Mouse (Mus musculus): Measurements from ENCODE around the gene Llgl2.
"Not testable (repeated sequence)": the region's sequence is repeated elsewhere in the genome, so short reads cannot be mapped to it uniquely, and the experiment has no call there.

The Llgl2 gene

DNA sequence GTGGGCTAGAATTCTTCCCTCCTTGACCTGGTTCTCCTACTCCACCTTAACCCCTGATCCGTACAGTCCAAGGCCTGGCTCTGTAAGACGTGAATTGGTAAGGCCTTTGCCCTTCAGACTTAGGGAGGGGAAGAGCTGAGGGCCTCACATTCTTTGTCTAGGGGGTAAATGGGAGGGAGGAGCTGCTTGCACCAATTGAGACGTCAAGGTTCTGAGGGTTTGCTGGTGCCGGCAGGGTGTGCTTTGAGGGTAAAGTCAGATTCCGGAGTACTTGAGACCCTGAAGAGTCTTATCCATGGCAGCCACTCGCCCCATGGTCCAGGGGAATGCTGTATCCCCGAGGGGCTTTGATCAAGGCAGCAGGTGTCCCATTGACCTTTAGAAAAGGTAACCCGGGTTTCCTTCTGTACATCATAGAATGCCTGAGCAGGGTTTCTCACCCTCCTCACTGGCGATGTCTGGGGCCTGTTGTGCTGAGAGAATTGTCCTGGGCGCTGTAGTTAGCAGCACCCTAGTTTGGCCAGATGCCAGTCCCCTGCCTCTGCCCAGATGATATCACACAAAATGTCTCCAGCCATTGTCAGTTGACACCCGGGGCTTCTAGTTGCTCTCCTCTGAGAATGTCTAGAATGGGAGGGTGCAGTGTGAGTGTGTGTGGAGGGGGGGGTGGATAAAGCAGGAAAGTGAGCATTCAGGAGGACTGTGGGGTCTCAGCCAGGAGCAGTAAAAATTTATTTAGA, 13.0 kb downstream of the Llgl2 start:
- no peak for DNase-seq

DNA sequence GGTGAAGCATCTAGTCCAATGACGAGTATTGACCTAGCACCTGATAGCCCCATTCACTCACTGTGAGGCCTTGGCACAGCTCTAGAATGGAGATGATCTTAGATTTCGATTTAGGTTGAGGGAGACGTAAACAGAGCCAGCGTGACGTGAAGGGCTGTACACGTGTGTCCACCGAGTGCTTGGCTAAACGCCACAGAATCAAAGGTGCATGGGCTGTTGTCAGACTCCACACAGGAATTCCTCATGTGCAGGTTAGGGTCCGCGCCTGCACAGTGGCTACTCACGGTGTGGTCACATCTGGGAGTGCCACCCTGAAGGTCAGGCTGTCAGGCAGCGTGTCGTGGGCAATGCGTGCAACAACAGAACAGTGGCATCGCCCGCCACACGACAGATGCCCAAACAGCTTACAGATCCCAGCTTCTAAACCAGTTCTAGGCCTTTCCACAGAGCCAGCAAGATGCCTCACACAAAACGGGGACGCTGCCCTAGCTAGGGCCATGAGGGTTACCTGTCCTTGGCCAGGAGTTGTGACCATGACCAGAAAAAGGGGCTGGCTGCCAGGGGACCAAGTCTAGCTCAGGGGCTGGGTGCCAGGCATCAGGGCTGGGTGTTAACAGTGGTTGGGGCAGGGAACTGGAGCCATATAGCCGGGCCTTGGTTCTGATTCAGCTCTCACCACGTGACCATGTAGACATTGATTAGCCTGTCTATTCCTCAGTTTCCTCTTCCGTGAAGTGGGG, 13.9 kb downstream of the Llgl2 start:
- no peak for DNase-seq

DNA sequence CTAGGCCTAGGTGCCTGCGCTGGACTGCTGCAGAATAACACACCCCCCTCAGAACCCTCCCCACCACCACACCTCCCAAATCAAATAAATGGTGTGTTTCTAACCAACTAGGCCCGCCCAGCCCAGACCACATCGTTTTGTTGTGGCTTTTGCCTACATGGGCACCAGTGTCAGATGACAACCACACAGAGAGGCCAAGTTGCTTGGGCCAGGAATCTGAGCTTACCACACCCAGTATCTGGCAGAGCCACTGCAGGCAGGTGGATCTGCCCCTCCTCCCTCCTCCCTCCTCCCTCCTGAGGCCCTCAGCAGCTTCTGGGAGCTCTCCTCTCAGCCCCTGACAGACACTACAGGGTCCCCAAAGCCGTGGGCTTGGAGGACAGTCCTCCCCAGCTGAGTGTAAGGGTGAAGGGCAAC, 15.1 kb downstream of the Llgl2 start:
- DNase-seq, result no peak

DNA sequence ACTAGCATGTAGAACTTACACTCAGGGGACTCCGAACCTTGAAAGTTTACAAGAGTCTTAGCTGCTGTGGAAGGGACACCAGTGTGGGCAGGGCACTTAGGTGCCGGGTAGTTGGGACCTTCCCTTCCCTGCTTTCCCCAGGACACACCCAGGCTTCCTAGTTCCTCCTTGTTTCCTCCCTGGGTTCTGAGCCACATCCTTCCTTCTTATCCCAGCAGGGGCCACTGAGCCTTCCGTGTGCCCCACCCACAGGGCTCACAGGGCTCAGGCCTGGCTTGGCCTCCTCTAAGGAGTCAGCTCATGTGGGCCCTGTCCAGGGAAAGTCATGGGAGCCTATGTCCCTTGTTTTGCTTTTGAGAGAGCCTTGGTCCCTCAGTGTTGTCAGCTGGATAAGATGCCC, 15.9 kb downstream of the Llgl2 start:
- DNase-seq, result no peak

DNA sequence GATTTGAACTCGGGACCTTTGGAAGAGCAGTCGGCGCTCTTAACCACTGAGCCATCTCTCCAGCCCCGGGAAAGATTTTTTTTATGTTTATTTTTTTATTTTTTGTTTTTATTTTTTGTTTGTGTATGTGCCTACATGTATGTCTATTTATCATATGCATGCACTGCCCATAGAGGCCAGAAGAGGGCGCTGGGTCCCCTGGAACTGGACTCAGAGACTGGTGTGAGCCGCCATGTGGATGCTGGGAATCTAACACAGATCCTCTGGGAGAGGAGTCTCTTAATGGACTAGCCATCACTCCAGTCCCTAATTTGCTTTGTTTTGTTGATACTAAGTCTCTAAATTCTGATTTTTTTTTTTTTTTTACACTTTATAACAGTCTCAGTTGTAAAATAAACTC, 17.2 kb downstream of the Llgl2 start:
- DNase-seq, result no peak

DNA sequence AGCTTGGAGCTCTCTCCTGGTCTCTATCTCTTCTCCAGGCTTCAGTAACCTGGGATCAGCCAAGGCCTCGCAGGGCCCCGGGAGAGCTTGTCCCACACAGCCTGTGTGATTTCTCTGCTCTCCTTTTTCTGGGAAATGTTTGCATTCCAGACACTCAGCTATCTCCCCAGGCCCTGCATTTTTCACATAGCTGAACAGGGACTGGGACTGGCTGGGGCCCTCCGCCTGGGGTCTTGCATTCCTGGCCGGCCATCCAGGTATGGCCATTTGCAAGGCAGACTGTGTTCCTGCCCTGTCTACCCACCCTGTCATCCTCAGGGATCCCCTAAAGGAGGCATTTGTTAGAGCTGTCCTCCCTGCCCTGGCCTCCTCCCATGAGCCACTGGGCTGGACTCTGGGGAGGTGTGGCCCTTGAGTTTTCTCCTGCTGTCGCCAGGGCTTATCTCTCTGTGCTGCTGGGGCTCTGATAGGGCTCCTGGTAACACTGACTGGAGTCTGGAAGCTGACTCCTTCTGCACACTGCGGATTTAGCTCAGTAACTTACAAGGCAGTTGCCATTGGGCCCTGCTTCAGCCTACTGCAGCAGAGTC, 18.2 kb downstream of the Llgl2 start:
- no peak for DNase-seq

DNA sequence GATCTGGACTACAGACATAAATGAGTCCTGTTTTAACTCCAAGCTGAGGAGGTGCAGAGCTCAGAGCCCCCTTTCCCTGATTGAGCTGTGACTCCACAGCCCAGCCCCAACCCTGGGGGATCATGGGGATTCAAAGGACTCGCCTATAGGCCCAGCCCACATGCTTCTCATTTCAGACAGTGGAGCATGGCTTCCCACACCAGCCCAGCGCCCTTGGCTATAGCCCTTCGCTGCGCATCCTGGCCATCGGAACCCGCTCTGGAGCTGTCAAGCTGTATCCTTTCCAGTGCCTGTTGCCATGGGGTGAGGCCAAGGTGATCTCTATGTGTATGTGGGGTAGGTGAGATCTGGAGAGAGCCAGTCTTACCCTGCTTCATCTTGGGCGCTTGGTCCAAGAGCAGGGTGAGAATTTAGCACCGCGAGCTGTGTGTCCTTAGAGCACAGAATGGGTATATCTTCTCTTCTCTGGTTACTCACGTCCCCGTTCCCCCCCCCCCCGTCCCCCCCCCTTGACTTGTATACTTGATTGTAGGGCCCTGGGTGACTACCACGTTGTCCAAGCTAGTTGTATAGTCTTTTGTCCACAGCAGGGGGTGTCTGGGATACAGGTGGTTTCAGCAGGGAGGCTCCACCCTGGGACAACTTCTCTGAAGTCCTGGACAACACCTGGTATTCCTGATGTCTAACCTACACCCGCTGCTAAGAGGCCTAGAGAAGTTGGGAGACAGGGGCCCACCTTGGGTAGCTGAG, 19.5 kb downstream of the Llgl2 start:
- DNase-seq, result no peak

DNA sequence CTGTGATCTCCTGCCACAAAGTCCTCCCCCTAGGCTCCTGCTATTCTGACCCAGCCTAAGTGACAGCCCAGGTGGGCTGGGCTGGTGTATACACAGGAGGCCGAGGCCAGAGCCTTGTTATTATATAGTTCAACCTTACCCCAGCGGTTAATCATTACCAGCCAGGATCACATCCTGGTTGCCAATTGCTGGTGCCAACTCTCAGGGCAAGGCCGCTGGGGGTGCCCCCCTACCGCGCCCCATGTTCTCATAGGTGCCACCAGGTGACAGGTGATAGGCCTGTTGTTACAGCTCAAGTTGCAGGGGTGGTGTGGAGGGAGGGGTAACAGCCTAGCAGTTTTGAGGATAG, 20.0 kb downstream of the Llgl2 start:
- no peak for DNase-seq

DNA sequence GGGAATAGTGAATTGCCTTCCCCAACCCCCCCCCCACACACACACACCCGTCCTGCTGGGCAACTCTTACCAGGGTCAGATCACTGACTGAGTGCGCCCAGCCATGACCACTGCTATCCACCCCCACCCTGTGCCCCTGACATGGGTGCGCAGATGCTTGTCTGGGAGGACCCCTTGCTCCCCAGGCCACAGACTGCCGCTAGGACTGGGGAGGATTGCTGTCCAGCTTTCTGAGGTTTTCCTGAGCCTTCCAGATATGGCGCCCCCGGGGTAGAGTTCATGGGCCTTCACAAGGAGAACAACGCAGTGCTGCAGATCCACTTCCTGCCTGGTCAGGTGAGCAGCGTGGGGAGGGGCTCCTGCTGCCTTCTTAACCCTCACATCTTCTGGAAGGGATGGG, 20.4 kb downstream of the Llgl2 start:
- no peak for DNase-seq

DNA sequence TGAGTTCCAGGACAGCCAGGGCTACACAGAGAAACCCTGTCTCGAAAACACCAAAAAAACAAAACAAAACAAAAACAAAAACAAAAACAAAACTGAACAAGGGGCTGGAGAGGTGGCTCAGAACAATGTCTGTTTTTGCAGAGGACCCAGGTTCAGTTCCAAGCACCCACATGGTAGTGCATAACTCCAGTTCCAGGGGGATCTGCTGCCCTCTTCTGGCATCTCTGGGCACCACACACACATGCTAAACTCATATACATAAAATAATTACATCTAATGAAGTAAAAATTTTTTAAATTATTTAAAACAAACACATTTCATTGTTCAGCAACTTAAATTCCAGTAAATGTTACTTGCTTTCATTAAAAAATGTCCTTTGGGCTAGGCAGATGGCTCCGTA, 22.0 kb downstream of the Llgl2 start:
- DNase-seq, result no peak

DNA sequence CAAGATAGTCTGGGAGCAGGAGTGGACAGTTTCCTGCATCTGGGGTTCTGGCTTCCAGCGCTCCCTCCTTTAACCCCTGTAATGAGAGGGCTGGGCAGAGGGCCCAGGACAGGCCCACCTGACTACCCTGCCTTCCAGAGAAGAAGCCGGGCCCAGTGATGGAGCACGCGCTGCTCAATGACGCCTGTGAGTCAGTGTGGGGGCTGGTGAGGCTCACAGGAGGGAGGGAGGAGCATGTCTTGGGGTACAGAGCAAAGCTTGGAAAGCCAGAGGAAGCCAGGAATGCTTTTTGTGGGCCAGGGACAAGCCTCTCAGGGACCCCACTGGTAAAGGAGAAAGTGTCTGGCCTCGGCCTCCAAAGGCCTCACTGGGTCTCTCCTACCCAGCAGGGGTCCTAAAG, 30.8 kb downstream of the Llgl2 start:
- no peak for DNase-seq

DNA sequence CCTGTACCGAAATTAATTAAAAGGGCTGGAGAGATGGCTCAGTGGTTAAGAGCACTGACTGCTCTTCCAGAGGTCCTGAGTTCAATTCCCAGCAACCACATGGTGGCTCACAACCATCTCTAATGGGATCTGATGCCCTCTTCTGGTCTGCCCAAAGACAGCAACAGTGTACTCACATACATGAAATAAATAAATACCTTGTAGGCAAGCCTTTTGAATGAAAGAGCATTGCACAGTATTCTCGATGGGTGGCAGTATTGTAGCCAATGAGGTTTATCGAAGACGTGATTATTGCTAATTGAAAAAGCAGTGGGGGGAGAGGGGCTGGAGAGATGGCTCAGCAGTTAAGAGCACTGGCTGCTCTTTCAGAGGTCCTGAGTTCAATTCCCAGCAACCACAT, 33.3 kb downstream of the Llgl2 start:
- DNase-seq, result not testable (repeated sequence)

DNA sequence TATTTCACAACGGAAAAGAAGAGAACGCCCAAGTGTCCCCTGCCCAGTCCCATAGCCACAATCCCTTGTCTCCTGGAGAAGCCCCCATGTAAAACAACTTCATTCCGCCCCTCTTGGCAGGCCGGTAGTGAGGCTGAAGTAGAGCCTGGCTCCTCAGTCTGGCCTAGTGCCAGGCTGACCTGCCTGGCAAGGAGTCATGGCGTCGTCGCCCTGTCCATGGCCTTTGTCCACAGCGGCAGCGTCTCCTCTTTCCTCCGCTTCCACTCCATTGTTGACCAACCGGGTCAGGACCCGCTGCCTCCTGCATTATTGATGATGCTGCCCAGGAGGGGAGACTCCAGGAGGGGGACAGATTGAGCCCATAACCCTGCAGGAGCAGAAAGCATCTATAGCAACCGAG, 34.1 kb downstream of the Llgl2 start:
- no peak for DNase-seq

DNA sequence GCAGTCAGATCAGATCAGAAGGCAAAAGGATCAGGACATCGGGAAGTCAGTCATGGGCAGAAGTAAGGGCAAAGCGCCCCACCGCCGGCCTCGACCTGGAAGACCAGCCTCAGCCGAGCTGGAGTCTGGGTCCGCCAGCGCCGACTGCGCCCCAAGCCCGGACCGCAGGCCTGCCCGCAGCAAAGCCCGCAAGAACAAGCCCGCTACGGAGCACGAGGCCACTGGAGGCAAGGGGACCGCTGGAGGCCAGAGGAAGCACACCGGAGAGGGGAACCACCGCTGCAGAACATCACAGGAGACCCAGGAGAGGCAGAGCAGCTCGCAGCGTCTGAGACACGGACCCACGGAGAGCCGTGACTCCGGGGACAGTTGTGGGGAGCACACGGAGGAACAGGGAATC, 34.5 kb downstream of the Llgl2 start, which contains the start of gene Myo15b:
Gene Myo15b (plus strand): TSS at position 53 of the 400 bp plus-strand sequence.
- DNase-seq, result peak in 1 of 2 experiments; percentile 4

DNA sequence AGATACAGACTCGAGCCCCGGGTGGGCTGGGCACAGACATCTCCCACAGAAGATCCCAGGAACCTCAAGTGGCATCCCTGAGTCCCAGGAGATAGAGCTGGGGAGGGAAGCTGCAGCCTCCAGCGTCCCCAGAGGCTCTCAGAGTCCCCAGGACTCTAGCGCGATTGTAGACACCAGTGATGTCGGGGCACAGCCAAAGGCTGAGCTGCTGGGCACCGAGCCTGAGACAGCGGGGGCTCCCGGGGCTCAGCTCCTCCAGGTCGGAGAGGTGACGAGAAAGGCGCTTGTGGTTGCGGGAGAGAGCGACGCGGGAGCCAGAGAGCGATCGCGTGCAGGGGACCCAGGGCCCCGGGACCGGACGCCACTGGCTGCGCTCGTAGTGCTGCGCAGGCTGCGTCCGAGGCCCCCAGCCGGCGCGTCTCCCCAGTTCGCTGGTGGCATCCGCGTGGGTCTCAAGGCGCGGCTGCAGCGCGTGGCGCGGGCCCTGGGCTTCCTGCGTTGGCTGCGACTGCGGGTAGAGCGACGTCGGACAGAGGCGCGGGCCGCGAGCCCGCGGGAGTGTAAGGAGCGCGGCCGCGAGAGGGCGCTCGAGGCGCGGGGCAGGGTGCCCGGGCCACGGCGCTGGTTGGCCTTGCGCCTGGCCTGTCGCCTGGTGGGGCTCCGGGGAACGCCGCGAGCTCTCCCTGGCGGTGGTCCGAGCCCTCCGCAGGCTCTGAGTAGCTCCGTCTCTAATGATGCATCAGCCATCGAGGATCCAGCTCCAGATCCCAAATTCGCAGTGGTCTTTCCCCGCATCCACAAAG, 35.5 kb downstream of the Llgl2 start:
- DNase-seq, result peak; percentile 75 to 89

DNA sequence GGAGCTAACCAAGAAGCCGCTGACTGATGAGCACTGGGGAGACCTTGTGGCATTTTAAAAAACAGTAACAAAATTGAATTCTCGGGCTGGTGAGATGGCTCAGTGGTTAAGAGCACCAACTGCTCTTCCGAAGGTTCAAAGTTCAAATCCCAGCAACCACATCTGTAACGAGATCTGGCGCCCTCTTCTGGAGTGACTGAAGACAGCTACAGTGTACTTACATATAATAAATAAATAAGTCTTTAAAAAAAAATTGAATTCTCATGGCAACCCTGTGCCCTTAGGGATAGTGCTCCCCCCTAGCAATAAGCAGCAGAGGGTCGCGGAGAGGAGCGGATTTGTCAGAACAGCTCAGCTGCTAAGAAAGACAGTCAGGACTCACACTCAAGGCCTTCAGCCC, 40.0 kb downstream of the Llgl2 start:
- no peak for DNase-seq

DNA sequence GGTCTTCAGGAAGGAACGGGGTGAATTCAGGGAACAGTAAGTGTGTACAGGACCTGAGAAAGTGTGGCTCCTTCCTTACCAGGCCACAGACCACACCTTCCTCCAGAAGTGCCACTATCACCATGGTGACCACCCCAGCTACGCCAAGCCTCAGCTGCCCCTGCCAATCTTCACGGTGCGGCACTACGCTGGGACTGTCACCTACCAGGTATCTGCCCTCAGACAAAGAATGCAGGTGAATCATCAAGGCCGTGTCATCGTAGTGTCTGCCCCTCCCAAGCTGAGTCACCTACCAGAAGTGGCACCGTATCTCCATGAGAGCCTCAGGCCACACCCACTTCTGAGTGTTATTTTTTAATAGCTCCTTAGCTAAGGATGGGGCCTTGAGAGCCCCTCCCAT, 45.5 kb downstream of the Llgl2 start:
- DNase-seq, result no peak

DNA sequence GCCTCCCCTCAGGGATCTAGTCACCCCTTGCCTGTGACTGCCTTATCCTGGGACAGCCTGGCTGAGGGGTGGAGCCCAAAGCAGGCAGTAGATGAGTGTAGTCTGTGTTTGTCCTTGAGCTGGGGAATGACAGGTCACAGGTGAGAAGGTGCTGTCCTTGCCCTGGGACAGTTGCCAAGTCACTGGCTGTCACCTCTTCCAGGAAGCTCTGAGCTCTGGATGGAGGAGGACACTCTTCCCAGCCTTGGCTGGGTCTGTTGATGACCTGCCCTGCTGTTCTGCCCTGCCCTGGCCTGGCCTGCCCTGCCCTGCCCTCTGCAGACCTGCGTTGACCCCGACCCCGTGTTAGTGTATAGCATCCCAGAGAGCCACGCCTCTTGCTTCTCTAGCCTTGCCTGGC, 48.6 kb downstream of the Llgl2 start:
- no peak for DNase-seq

DNA sequence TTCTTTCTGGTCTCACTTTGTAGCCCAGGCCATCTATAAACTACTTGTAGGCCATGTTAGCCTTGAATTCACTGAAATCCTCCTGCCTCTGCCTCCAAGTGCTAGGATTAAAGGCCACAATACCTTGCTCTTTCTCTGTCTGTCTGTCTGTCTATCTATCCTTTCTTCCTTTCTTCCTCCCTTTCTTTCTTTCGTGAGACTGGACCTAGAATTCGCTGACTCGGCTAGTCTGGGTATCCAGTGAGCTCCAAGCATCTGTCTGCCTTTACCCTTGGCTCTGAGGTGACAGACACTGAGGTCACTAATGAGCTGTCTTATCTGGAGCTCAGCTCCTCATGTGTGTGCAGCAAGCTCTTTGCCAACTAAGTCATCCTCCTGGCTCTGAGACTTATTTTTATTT, 52.1 kb downstream of the Llgl2 start:
- DNase-seq, result no peak

DNA sequence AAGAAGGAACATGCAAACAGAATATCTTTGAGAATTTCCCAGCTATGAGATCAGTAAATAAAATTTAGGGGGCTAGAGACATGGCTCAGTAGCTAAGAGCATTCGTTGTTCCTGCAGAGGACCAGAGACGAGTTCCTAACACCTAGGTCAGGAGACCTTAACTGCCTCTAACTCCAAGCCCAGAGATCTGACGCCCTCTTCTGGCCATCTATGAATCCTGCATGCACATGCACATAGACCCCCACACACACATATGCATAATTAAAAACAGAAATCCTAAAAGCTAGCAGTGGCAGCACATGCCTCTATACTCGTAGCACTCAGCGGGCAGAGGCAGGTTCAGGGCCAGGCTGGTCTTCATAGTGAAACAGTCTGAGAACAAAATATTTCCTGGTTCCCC, 52.6 kb downstream of the Llgl2 start:
- no peak for DNase-seq

DNA sequence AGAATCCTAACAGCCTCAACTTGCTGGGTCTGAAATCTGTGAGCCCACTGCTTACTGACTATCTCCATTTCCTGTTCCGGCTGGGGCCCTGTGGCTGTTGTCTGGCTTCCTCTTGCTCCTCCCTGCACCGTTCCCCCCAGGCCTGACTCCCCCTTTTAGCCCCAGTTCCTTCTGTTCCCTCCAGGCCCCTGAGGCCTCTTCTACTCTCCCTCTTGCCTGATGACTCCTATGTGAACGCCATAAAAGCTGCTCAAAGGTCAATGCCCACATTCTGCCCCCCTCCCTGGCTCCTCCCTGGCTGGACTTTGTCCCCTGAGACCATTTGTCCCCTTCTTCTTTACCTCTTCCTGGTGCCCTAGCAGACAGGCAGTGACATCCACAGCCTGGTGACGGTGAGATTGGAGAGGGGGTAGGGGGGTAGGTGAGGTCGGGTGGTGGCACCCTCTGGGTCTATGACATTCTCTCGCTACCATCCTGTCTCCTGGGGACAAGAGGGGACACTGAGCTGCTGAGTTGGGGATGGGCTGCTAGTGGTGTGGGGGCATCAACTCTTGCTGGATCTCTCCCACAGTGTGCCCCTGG, 53.4 kb downstream of the Llgl2 start:
- DNase-seq, result no peak

DNA sequence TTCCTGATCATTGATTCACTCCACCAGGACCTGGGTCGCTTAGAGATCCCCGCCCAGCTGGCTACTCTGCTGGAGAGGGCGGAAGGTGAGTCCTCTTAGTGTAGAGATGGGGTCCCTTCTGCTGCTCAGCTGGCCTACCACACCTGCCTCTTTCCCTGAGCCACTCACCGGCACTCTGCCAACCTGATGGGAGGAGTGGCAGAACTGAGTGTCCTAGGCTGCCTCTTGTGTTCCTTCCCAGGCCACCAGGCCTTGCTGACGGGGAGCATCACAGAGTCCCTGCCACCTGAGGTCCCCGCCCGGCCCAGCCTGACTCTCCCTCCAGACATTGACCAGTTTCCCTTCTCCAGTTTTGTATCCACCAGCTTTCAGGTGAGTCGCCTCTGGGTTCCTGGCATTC, 54.2 kb downstream of the Llgl2 start:
- no peak for DNase-seq
